In the genomic region with DNA sequence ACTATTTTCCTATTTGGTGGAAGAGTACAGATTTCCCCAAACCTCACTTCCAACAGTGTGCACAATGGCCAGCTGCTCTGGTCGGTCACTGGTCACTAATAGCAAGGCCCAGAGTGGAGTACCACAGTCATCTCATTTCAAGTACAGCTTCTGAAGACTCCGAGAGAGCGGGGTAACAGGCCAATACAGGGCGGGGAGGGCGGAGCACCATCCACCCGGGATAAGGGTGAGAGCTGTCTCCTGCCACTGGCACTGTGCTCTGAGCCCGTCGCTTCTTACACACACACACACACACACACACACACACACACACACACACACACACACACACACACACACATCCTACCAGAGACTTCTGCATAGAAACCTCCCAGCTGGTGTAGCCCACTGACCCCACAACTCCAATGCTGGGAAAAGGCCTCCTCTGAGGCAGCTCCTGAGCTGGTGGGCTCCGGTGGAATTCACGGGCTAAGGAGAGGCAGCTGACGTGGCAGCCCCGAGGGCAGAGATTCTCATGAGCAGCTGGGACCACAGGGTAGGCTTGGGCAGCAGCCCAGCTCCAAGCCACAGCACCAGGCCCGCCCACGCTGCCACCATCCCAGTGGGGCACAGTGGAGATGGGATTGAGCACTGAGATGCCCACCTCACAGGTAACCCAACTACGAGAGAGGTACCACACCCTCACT, we compare ENCODE assay signal across 9 mouse cellular contexts. TPM values are rescaled to one million over a fixed set of nuclear protein-coding genes. Genes with fewer than 3 reads are reported as not detected.
DNase-seq lines count a peak whose midpoint lies in the region; ATAC-seq and TF ChIP-seq lines count a peak whose summit lies in the region.
"Had no signal": no experiment of that assay in that cellular context is flagged by ENCODE, and none has a peak within 500 bp of the region (broad histone marks: within the 10 kb centered on the region; RNA-seq: fewer than 3 reads in every experiment).

No protein-coding gene starts in this region.

- ATAC-seq in forebrain, embryonic 15.5 days (replicated peaks) = peak; percentile 53
- ATAC-seq in liver, embryonic 14.5 days (ENCODE audit: insufficient read depth) = peak; percentile 54; the same call in 1 of the 2 replicates
- ATAC-seq in granulocyte monocyte progenitor cell, adult 5-6 weeks (replicated peaks; ENCODE audit: poor library complexity, severe bottlenecking) = no peak

- no peak for TF ChIP-seq CTCF in heart, adult 2 months (IDR thresholded peaks at IDR 0.05)
- no peak for TF ChIP-seq CTCF in liver, embryonic 14.5 days (IDR thresholded peaks at IDR 0.05; ENCODE audit: low read depth)

- peaks cover 12% of the 10 kb centered on the region for H3K36me3 ChIP-seq in heart, adult 2 months (ENCODE audit: control insufficient read depth, insufficient read depth, low read length)
- H3K36me3 ChIP-seq in ES-E14 (ENCODE audit: control insufficient read depth, insufficient read depth, low read length, poor library complexity, severe bottlenecking) = peaks cover 6% of the 10 kb centered on the region; the same call in 1 of the 2 replicates
- peaks cover 17% of the 10 kb centered on the region; the same call in 1 of the 2 replicates for H3K36me3 ChIP-seq in forebrain, embryonic 15.5 days
- H3K36me3 ChIP-seq in liver, embryonic 14.5 days (replicated peaks; ENCODE audit: control insufficient read depth, insufficient read depth, low read depth) = peaks cover 6% of the 10 kb centered on the region; the same call in 1 of the 2 replicates

- H3K9me3 ChIP-seq in ES-E14 (ENCODE audit: control insufficient read depth, insufficient read depth, low read depth, low read length) = no peaks in the 10 kb centered on the region
- no peaks in the 10 kb centered on the region for H3K9me3 ChIP-seq in forebrain, embryonic 15.5 days
- H3K9me3 ChIP-seq in liver, embryonic 14.5 days (ENCODE audit: control insufficient read depth, low read length) = no peaks in the 10 kb centered on the region

- peak overlapping the region; percentile 44 for H3K9ac ChIP-seq in heart, adult 2 months (ENCODE audit: low read depth, low read length)
- H3K9ac ChIP-seq in ES-E14 (ENCODE audit: insufficient read depth, low read depth, low read length, poor library complexity, severe bottlenecking) = peak overlapping the region; percentile 66; the same call in 1 of the 2 replicates
- H3K9ac ChIP-seq in forebrain, embryonic 15.5 days (replicated peaks) = peak overlapping the region; percentile 44
- H3K9ac ChIP-seq in liver, embryonic 14.5 days (replicated peaks) = no peak overlapping the region

- TF ChIP-seq POLR2A in heart, adult 2 months (IDR thresholded peaks at IDR 0.05; ENCODE audit: insufficient read depth, low read depth, low read length) = no peak

- in situ Hi-C loops in ES-E14 (cut with MboI; ENCODE audit: low sequenced_read_pairs in 2 of 2, unreplicated experiment in 2 of 2) = no loop called here

- no peak for TF ChIP-seq EP300 in heart, adult 2 months (IDR thresholded peaks at IDR 0.05; ENCODE audit: insufficient read depth, low read depth, low read length)
- TF ChIP-seq EP300 in liver, embryonic 14.5 days (IDR thresholded peaks at IDR 0.05; ENCODE audit: low read depth) = no peak

- peaks cover 4% of the 10 kb centered on the region for H3K79me2 ChIP-seq in heart, adult 2 months (replicated peaks; ENCODE audit: control insufficient read depth, insufficient read depth, low read length)

- peak overlapping the region; percentile 89 for H3K27ac ChIP-seq in heart, adult 2 months
- peak overlapping the region; percentile 47; the same call in 1 of the 2 replicates for H3K27ac ChIP-seq in ES-E14 (ENCODE audit: insufficient read depth, low read depth, low read length, poor library complexity, severe bottlenecking)
- H3K27ac ChIP-seq in forebrain, embryonic 15.5 days (replicated peaks) = peak overlapping the region; percentile 89
- no peak overlapping the region for H3K27ac ChIP-seq in liver, embryonic 14.5 days

- H3K4me3 ChIP-seq in heart, adult 2 months = peak overlapping the region; percentile 17; the same call in 1 of the 2 replicates
- H3K4me3 ChIP-seq in ES-E14 (ENCODE audit: insufficient read depth in 1 of 2, low read depth in 1 of 2, low read length in 2 of 2, poor library complexity in 1 of 2, severe bottlenecking in 1 of 2) = peak overlapping the region; percentile 8 to 45; a peak in 2 of 4 replicates
- peak overlapping the region; percentile 19 for H3K4me3 ChIP-seq in forebrain, embryonic 15.5 days
- H3K4me3 ChIP-seq in liver, embryonic 14.5 days (ENCODE audit: insufficient read depth in 1 of 2, low read depth in 2 of 2, low read length in 2 of 2) = no peak overlapping the region

- peak overlapping the region; percentile 38 for H3K4me2 ChIP-seq in forebrain, embryonic 15.5 days (replicated peaks)
- peak overlapping the region; percentile 0; the same call in 1 of the 2 replicates for H3K4me2 ChIP-seq in liver, embryonic 14.5 days (ENCODE audit: low read depth)

- H3K27me3 ChIP-seq in heart, adult 2 months (ENCODE audit: control insufficient read depth, insufficient read depth, low read length) = no peaks in the 10 kb centered on the region
- H3K27me3 ChIP-seq in forebrain, embryonic 15.5 days = no peaks in the 10 kb centered on the region
- H3K27me3 ChIP-seq in liver, embryonic 14.5 days (ENCODE audit: control insufficient read depth, insufficient read depth, low read length) = no peaks in the 10 kb centered on the region

- WGBS in heart, adult 2 months = 31% methylated on average over 15 of the region's 15 CpGs
- 17% methylated on average over 15 of the region's 15 CpGs for WGBS in forebrain, embryonic 15.5 days
- 43% methylated on average over 15 of the region's 15 CpGs for WGBS in liver, embryonic 14.5 days (ENCODE audit: insufficient replicate concordance)

- intact Hi-C loops in heart, adult 2 months (cut with DNase I) = loop anchor here (1.0 kb wide), 1 partner anchor 18 kb away; no protein-coding TSS in a partner anchor
- intact Hi-C loops in heart, postnatal 10 days (cut with DNase I) = no loop called here

- peak; percentile 17 to 33 for DNase-seq in heart, adult 2 months
- no peak for DNase-seq in heart, postnatal 10 days
- no peak for DNase-seq in ES-E14 (ENCODE audit: low read depth, low spot score)
- DNase-seq in liver, embryonic 14.5 days (ENCODE audit: low read depth in 3 of 3, low spot score in 3 of 3) = no peak
- DNase-seq in adrenal gland, adult 8-10 months = no peak
- DNase-seq in embryo, embryonic 9.5 days (ENCODE audit: extremely low spot score) = no peak

- H3K4me1 ChIP-seq in heart, adult 2 months (ENCODE audit: control insufficient read depth, insufficient read depth, low read length) = peaks cover 46% of the 10 kb centered on the region
- H3K4me1 ChIP-seq in ES-E14 (ENCODE audit: control insufficient read depth in 2 of 2, insufficient read depth in 2 of 2, low read length in 2 of 2, poor library complexity in 1 of 2) = peaks cover 15 to 50% of the 10 kb centered on the region in 2 experiments; a peak in 3 of 4 replicates
- peaks cover 67% of the 10 kb centered on the region for H3K4me1 ChIP-seq in forebrain, embryonic 15.5 days
- peaks cover 25 to 33% of the 10 kb centered on the region in 2 experiments for H3K4me1 ChIP-seq in liver, embryonic 14.5 days (replicated peaks; ENCODE audit: control insufficient read depth in 2 of 2, insufficient read depth in 2 of 2, low read length in 1 of 2)

RNA-seq across cellular contexts. Expression of gene Gnai2, which starts 8.9 kb away (rescaled TPM):
- 100 to 1,000 TPM; 243 to 250 TPM for total RNA-seq in heart, adult 2 months (2021)
- polyA plus RNA-seq in heart, adult 2 months (2012; rRNA removed) = 311 and 386 TPM in 2 replicates
- 100 to 1,000 TPM; 422 to 478 TPM for total RNA-seq in heart, postnatal 10 days (2021)
- total RNA-seq in ES-E14 (2012; rRNA removed) = 178 and 232 TPM in 2 replicates
- 335 and 338 TPM in 2 replicates for polyA plus RNA-seq in forebrain, embryonic 15.5 days (2015; fragmentation: Nextera tagmentation; extraction: Ambion mirVana)
- 94.3 and 124 TPM in 2 replicates for polyA plus RNA-seq in liver, embryonic 14.5 days (2012; rRNA removed)
- polyA plus RNA-seq in liver, embryonic 14.5 days (2014; fragmentation: Nextera tagmentation; extraction: Ambion mirVana) = 137 and 138 TPM in 2 replicates
- total RNA-seq in adrenal gland, adult 8-10 months (2022) = 100 to 1,000 TPM; 229 to 382 (median 295) TPM
- 410 and 448 TPM in 2 replicates for total RNA-seq in granulocyte monocyte progenitor cell, adult 5-6 weeks (2014; fragmentation: Nextera tagmentation)
- total RNA-seq in granulocyte monocyte progenitor cell, adult 5-6 weeks (2017) = 395 and 452 TPM in 2 replicates

RNA-seq across cellular contexts. Expression of gene Sema3b, which starts 17.3 kb away (rescaled TPM):
- total RNA-seq in heart, adult 2 months (2021) = 10 to 100 TPM; 19.9 to 24.2 TPM
- 33.7 and 39.1 TPM in 2 replicates for polyA plus RNA-seq in heart, adult 2 months (2012; rRNA removed)
- total RNA-seq in heart, postnatal 10 days (2021) = 10 to 100 TPM; 15.4 to 17.3 TPM
- total RNA-seq in ES-E14 (2012; rRNA removed) = 7.4 and 7.6 TPM in 2 replicates
- 1.7 and 2.8 TPM in 2 replicates for polyA plus RNA-seq in forebrain, embryonic 15.5 days (2015; fragmentation: Nextera tagmentation; extraction: Ambion mirVana)
- 0.22 and 0.31 TPM in 2 replicates for polyA plus RNA-seq in liver, embryonic 14.5 days (2012; rRNA removed)
- 0.25 and 0.33 TPM in 2 replicates for polyA plus RNA-seq in liver, embryonic 14.5 days (2014; fragmentation: Nextera tagmentation; extraction: Ambion mirVana)
- 1 to 10 TPM; 5.0 to 7.7 (median 6.2) TPM for total RNA-seq in adrenal gland, adult 8-10 months (2022)
- total RNA-seq in granulocyte monocyte progenitor cell, adult 5-6 weeks (2014; fragmentation: Nextera tagmentation) = not detected in 2 replicates
- not detected in 2 replicates for total RNA-seq in granulocyte monocyte progenitor cell, adult 5-6 weeks (2017)
- total RNA-seq: hematopoietic stem cell, adult 5-6 weeks had no signal

RNA-seq across cellular contexts. Expression of gene Ifrd2, which starts 38.9 kb away (rescaled TPM):
- total RNA-seq in heart, adult 2 months (2021) = 10 to 100 TPM; 39.9 to 51.4 TPM
- 43.7 and 54.5 TPM in 2 replicates for polyA plus RNA-seq in heart, adult 2 months (2012; rRNA removed)
- total RNA-seq in heart, postnatal 10 days (2021) = 10 to 100 TPM; 36.9 to 40.7 TPM
- 66.6 and 82.7 TPM in 2 replicates for total RNA-seq in ES-E14 (2012; rRNA removed)
- 15.4 and 16.9 TPM in 2 replicates for polyA plus RNA-seq in forebrain, embryonic 15.5 days (2015; fragmentation: Nextera tagmentation; extraction: Ambion mirVana)
- polyA plus RNA-seq in liver, embryonic 14.5 days (2012; rRNA removed) = 113 and 135 TPM in 2 replicates
- polyA plus RNA-seq in liver, embryonic 14.5 days (2014; fragmentation: Nextera tagmentation; extraction: Ambion mirVana) = 149 and 173 TPM in 2 replicates
- total RNA-seq in adrenal gland, adult 8-10 months (2022) = 10 to 100 TPM; 36.7 to 49.1 (median 39.8) TPM
- total RNA-seq in granulocyte monocyte progenitor cell, adult 5-6 weeks (2014; fragmentation: Nextera tagmentation) = 89.9 and 105 TPM in 2 replicates
- total RNA-seq in granulocyte monocyte progenitor cell, adult 5-6 weeks (2017) = 46.9 and 76.8 TPM in 2 replicates

RNA-seq across cellular contexts. Expression of gene Slc38a3, which starts 43.0 kb away (rescaled TPM):
- total RNA-seq in heart, adult 2 months (2021) = 10 to 100 TPM; 71.5 to 88.3 TPM
- 162 and 314 TPM in 2 replicates for polyA plus RNA-seq in heart, adult 2 months (2012; rRNA removed)
- total RNA-seq in heart, postnatal 10 days (2021) = 10 to 100 TPM; 20.5 to 22.6 TPM
- total RNA-seq in ES-E14 (2012; rRNA removed) = 2.9 and 8.9 TPM in 2 replicates
- polyA plus RNA-seq in forebrain, embryonic 15.5 days (2015; fragmentation: Nextera tagmentation; extraction: Ambion mirVana) = 24.2 and 24.4 TPM in 2 replicates
- polyA plus RNA-seq in liver, embryonic 14.5 days (2012; rRNA removed) = 23.5 and 25.0 TPM in 2 replicates
- polyA plus RNA-seq in liver, embryonic 14.5 days (2014; fragmentation: Nextera tagmentation; extraction: Ambion mirVana) = 15.7 and 19.7 TPM in 2 replicates
- total RNA-seq in adrenal gland, adult 8-10 months (2022) = 1 to 10 TPM in 1 of 4 experiments, under 1 TPM in 3; 0.31 to 2.2 (median 0.74) TPM
- total RNA-seq in granulocyte monocyte progenitor cell, adult 5-6 weeks (2014; fragmentation: Nextera tagmentation) = not detected in 2 replicates
- total RNA-seq in granulocyte monocyte progenitor cell, adult 5-6 weeks (2017) = not detected in 2 replicates
- total RNA-seq: hematopoietic stem cell, adult 5-6 weeks had no signal

RNA-seq across cellular contexts. Expression of gene Hyal3, which starts 45.7 kb away (rescaled TPM):
- under 1 TPM; 0.29 to 0.34 TPM for total RNA-seq in heart, adult 2 months (2021)
- polyA plus RNA-seq in heart, adult 2 months (2012; rRNA removed) = 0.26 and 0.31 TPM in 2 replicates
- total RNA-seq in heart, postnatal 10 days (2021) = under 1 TPM; 0.41 to 0.79 TPM
- 0.54 and 1.2 TPM in 2 replicates for total RNA-seq in ES-E14 (2012; rRNA removed)
- 1.3 and 2.1 TPM in 2 replicates for polyA plus RNA-seq in forebrain, embryonic 15.5 days (2015; fragmentation: Nextera tagmentation; extraction: Ambion mirVana)
- polyA plus RNA-seq in liver, embryonic 14.5 days (2012; rRNA removed) = 0.45 and 0.80 TPM in 2 replicates
- 0.69 and 0.87 TPM in 2 replicates for polyA plus RNA-seq in liver, embryonic 14.5 days (2014; fragmentation: Nextera tagmentation; extraction: Ambion mirVana)
- 1 to 10 TPM; 1.5 to 2.3 (median 2.0) TPM for total RNA-seq in adrenal gland, adult 8-10 months (2022)
- total RNA-seq in granulocyte monocyte progenitor cell, adult 5-6 weeks (2014; fragmentation: Nextera tagmentation) = 0.34 TPM in 1 of 2 replicates, not detected in the other
- 0.26 and 0.46 TPM in 2 replicates for total RNA-seq in granulocyte monocyte progenitor cell, adult 5-6 weeks (2017)

Comparison
In these comparisons a context has a peak if more than half of its experiments do, and no peak if none do; other contexts are left out.
1. DNase-seq: peak in heart, adult 2 months (2 of 2); none in heart, postnatal 10 days (0 of 2), ES-E14 (single experiment), liver, embryonic 14.5 days (0 of 3), adrenal gland, adult 8-10 months (single experiment) and embryo, embryonic 9.5 days (single experiment).
2. H3K4me3 ChIP-seq: peak in heart, adult 2 months (single experiment), ES-E14 (2 of 2) and forebrain, embryonic 15.5 days (single experiment); none in liver, embryonic 14.5 days (0 of 2).